16 mouse cellular contexts compared by ENCODE assay signal in genomic region chr9:70987210-70987609, GRCm38 (mm10). TPM values are rescaled to one million over a fixed set of nuclear protein-coding genes. Genes with fewer than 3 reads are reported as not detected.
A peak's percentile ranks its signal among the peaks of the same experiment; 100 is the strongest.
DNase-seq lines count a peak whose midpoint lies in the region; ATAC-seq lines count a peak whose summit lies in the region.
"Had no signal": no experiment of that assay in that cellular context is flagged by ENCODE, and none has a peak within 500 bp of the region (broad histone marks: within the 10 kb centered on the region; RNA-seq: fewer than 3 reads in every experiment).

No protein-coding gene starts in this region.

- H3K4me3 ChIP-seq in kidney, embryonic 15.5 days (replicated peaks) = no peak overlapping the region
- H3K4me3 ChIP-seq: embryonic facial prominence, embryonic 15.5 days had no signal

- H3K27ac ChIP-seq in kidney, embryonic 15.5 days = peak overlapping the region; percentile 30; the same call in 1 of the 2 replicates
- H3K27ac ChIP-seq: embryonic facial prominence, embryonic 15.5 days; liver, embryonic 14.5 days had no signal

- H3K27me3 ChIP-seq in kidney, embryonic 15.5 days = no peaks in the 10 kb centered on the region
- H3K27me3 ChIP-seq: embryonic facial prominence, embryonic 15.5 days had no signal

- no peak overlapping the region for H3K9ac ChIP-seq in kidney, embryonic 15.5 days
- H3K9ac ChIP-seq: embryonic facial prominence, embryonic 15.5 days; liver, embryonic 14.5 days had no signal

- DNase-seq in kidney, postnatal 25 days = no peak
- peak; percentile 23 to 24 for DNase-seq in B cell, adult 2 months
- DNase-seq in ES-CJ7 (ENCODE audit: low read depth, low spot score) = peak; percentile 20
- peak; percentile 19 for DNase-seq in embryo, embryonic 9.5 days (ENCODE audit: extremely low spot score)
- no peak for DNase-seq in gastrocnemius, postnatal 10 days
- DNase-seq in cerebellum, adult 8-10 months = no peak
- DNase-seq: cerebellum, adult 9-11 months; heart, postnatal 36 days; kidney, adult 11 months; lung, postnatal 36 days had no signal

- H3K4me2 ChIP-seq in kidney, embryonic 15.5 days = no peak overlapping the region
- H3K4me2 ChIP-seq: embryonic facial prominence, embryonic 15.5 days had no signal

- peaks cover 17% of the 10 kb centered on the region for H3K4me1 ChIP-seq in kidney, embryonic 15.5 days
- H3K4me1 ChIP-seq: embryonic facial prominence, embryonic 15.5 days had no signal

- H3K9me3 ChIP-seq in kidney, embryonic 15.5 days (replicated peaks) = no peaks in the 10 kb centered on the region
- H3K9me3 ChIP-seq: embryonic facial prominence, embryonic 15.5 days had no signal

- 34% methylated on average over 2 of the region's 2 CpGs for WGBS in kidney, embryonic 15.5 days

- ATAC-seq in kidney, embryonic 15.5 days (replicated peaks; ENCODE audit: low FRiP score) = peak; percentile 80
- ATAC-seq in erythroblast, adult 5-6 weeks (replicated peaks; ENCODE audit: low FRiP score, poor library complexity, severe bottlenecking) = no peak
- ATAC-seq: activated CD4-positive, CD25-positive, alpha-beta regulatory T cell, adult 4 months had no signal

- H3K36me3 ChIP-seq in kidney, embryonic 15.5 days = no peaks in the 10 kb centered on the region
- H3K36me3 ChIP-seq: embryonic facial prominence, embryonic 15.5 days had no signal

RNA-seq across cellular contexts. Expression of gene Lipc, which starts 35.2 kb away (rescaled TPM):
- polyA plus RNA-seq in kidney, embryonic 15.5 days (2015; fragmentation: Nextera tagmentation; extraction: Ambion mirVana) = 0.80 and 1.1 TPM in 2 replicates
- total RNA-seq in gastrocnemius, postnatal 10 days (2021) = 1 to 10 TPM in 1 of 2 experiments, not detected in 1; 1.2 TPM
- total RNA-seq in erythroblast, adult 5-6 weeks (2015; ENCODE audit: low replicate concordance) = not detected in 2 replicates
- total RNA-seq in erythroblast, adult 5-6 weeks (2017; ENCODE audit: low replicate concordance) = 0.28 TPM in 1 of 2 replicates, not detected in the other
- total RNA-seq: heart, postnatal 36 days had no signal
- polyA plus RNA-seq: testis, adult 2 months had no signal

Comparison
In these comparisons a context has a peak if more than half of its experiments do, and no peak if none do; other contexts are left out.
1. DNase-seq: peak in B cell, adult 2 months (2 of 2), ES-CJ7 (single experiment) and embryo, embryonic 9.5 days (single experiment); none in kidney, postnatal 25 days (0 of 2), gastrocnemius, postnatal 10 days (single experiment) and cerebellum, adult 8-10 months (single experiment).